Mouse (Mus musculus) E14TG2a.4 (cell line): Measurements from ENCODE around the gene Dock4.

Experiments
- CTCF ChIP-seq: conservative IDR thresholded peaks from 2 replicates; pipeline ENCODE4 v1.5.1; 2014; ENCODE audit warnings: low read length
- NANOG ChIP-seq: IDR thresholded peaks from 2 replicates; pipeline ENCODE4 v1.6.1; 2014; ENCODE audit warnings: borderline replicate concordance, low read length, mixed read lengths

DNA sequence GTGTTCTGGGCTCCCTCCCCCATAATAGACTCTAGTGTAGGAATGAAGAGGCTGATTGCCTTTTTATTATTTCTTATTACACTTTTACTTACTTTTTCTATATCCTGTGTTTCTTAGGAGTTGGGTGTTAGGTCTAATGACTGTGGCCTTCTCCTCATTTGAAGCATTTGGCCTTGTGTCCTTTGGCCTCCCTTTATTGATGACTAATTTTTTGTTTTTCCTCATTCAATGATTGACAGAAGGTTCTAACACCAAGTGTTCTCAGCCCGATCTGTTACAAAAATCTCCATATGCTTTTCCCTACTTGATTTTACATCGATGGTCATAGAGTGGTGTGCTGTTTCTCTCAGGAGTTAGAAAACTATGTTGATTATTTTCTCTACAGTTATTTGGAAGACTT is 108.2 kb downstream of the Dock4 start:
- TF ChIP-seq CTCF, result no peak
- no peak for TF ChIP-seq NANOG
